Mouse (Mus musculus) midbrain, embryonic 13.5 days (tissue): ENCODE measurements at regions not wholly inside any gene's neighbourhood (a gene's known extent, or its start where the extent isn't known, plus 50 kb on each side); places are given as distances from the start of the nearest gene placed in this dataset.

Experiments used
- ATAC-seq: fragments of 200-750 bp; cut with Nextera tagmentation; 2 replicates; pipeline ENCODE4 v1.8.0; 2017; ENCODE audit warnings: mild to moderate bottlenecking, moderate TSS enrichment, moderate library complexity
- H3K27ac ChIP-seq: fragments of 300-500 bp; sonication (generic); 2 replicates; pipeline ENCODE4 v1.5.1; 2015; ENCODE audit warnings: inconsistent platforms, mild to moderate bottlenecking, moderate library complexity
- H3K27me3 ChIP-seq: fragments of 300-500 bp; sonication (generic); 2 replicates; pipeline ENCODE4 v1.6.1; 2015; ENCODE audit warnings: mild to moderate bottlenecking, inconsistent platforms
- H3K36me3 ChIP-seq: fragments of 300-500 bp; sonication (generic); 2 replicates; pipeline ENCODE4 v1.6.1; 2015; ENCODE audit warnings: mild to moderate bottlenecking, inconsistent platforms
- H3K4me1 ChIP-seq: fragments of 300-500 bp; sonication (generic); replicated peaks from 2 replicates; pipeline ENCODE4 v1.6.1; 2015; ENCODE audit warnings: inconsistent platforms
- H3K4me2 ChIP-seq: fragments of 300-500 bp; sonication (generic); replicated peaks from 2 replicates; pipeline ENCODE4 v1.6.1; 2015; ENCODE audit warnings: moderate library complexity, mild to moderate bottlenecking, inconsistent platforms
- H3K4me3 ChIP-seq: fragments of 300-500 bp; sonication (generic); replicated peaks from 2 replicates; pipeline ENCODE4 v1.5.1; 2015; ENCODE audit warnings: mild to moderate bottlenecking, inconsistent platforms
- H3K9ac ChIP-seq: fragments of 300-500 bp; sonication (generic); replicated peaks from 2 replicates; pipeline ENCODE4 v1.6.1; 2015; ENCODE audit warnings: mild to moderate bottlenecking, inconsistent platforms
- H3K9me3 ChIP-seq: fragments of 300-500 bp; sonication (generic); 2 replicates; pipeline ENCODE4 v1.6.1; 2016; ENCODE audit warnings: mild to moderate bottlenecking, inconsistent platforms
- WGBS: fragments of 180-500 bp; shearing (Covaris S2); methylation state at CpG from one replicate; pipeline ENCODE4 v1.1.7; 2015; 5-methylcytosine and 5-hydroxymethylcytosine counted together

DNA sequence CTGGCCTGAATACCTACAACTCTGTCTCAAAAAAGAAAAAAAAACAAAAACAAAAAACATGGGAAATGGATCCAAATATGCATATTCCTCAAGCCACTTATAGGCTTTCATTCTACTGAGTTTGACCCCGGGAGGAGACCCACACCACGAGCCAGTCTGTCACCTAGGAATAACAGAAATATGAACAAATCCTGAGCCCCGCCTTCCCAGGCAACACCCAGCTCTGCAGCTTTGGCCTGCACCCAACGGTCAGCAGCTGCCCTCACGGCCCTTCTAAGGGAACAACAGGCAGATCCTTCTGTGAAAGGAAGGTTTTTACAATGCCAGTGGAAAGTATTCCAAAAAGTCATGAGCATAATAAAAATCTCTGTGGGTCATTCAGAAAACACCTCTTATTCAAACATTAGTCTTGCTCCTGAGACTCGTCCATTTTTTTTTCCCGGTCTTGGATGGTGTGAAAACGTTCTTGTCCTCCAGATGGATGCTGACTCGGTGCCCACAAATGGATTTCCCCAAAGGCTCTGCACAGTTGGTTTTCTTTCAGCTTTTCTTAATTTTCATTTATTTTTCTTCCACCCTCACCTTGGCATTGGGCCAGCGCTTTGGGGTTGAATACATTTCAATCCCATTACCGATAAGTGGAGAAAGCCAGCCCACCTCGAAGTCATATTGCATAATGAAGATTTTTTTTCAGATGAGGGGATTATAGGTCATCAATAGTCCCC is 130.6 kb upstream of the Ptprt start:
- Histone ChIP-seq H3K36me3 (no peaks in the 10 kb centered on the region), H3K4me2 (peak overlapping the region; percentile 20; the same call in 1 of the 2 replicates), H3K9ac (no peak overlapping the region), H3K27ac (peak overlapping the region; percentile 65; the same call in 1 of the 2 replicates), H3K27me3 (no peaks in the 10 kb centered on the region), H3K9me3 (no peaks in the 10 kb centered on the region), H3K4me3 (no peak overlapping the region), H3K4me1 (peaks cover 13% of the 10 kb centered on the region)
- 48% methylated on average over 12 of the region's 12 CpGs for WGBS
- 0 out of 2 replicates have a peak, but pooled peaks have one; percentile 58 for ATAC-seq

DNA sequence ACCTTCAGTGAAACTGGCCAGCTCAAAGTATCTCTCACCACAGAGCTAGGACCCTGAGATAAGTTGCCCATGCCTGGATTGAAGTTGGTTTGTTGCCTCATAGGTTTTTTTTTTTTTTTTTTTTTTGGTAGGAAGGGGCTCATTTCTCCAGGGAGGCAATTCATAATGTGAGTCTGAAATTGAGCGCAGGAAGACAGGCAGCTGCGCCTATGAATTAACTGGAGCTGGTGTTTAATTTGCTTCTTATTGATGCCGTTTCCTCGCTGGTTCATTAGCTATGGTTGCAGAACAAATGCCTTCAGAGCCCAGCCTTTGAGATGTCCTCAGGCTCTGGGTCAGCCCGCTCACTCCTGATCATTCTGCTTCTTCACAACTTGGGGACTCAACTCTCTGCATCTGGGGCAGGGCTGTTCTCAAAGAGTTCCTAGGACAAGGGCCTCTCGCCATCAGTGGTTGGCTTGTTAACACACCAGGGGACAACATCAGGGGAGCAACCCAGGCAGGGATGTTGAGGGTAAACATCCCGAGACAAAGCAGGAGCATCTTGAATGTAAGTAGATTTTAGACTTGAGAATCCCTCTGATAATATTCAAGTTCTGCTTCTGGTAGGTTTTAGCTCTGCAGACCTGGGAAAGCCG is 123.3 kb upstream of the Ptprt start:
- Histone ChIP-seq H3K4me1 (peaks cover 13% of the 10 kb centered on the region), H3K9me3 (no peaks in the 10 kb centered on the region), H3K27ac (no peak overlapping the region), H3K4me3 (no peak overlapping the region), H3K36me3 (no peaks in the 10 kb centered on the region), H3K4me2 (no peak overlapping the region), H3K27me3 (no peaks in the 10 kb centered on the region), H3K9ac (no peak overlapping the region)
- WGBS: 67% methylated on average over 8 of the region's 8 CpGs
- ATAC-seq: 0 out of 2 replicates have a peak, but pooled peaks have one; percentile 30

DNA sequence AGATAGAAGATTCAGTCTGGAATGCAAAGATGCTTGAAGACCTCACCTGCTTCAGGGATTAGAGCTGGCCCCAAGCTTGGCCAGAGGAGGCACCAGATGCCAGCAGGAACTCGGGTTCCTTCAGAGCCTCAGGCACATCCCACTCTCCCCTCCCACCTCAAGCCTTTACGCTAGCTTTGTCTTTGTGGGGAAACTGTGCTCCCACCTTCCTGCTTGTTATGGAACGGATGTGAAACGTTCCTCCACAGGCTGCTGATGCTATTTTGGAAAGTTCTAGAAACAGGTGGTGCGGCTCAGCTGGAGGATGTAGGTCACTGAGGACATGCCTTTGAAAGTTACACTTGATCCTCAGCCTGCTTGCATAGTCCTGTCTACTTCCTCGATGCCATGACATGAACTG is 120.7 kb upstream of the Ptprt start:
- 83% methylated on average over 6 of the region's 6 CpGs for WGBS
- Histone ChIP-seq H3K27ac (no peak overlapping the region), H3K9me3 (no peaks in the 10 kb centered on the region), H3K4me1 (peaks cover 13% of the 10 kb centered on the region), H3K9ac (no peak overlapping the region), H3K27me3 (no peaks in the 10 kb centered on the region), H3K4me3 (no peak overlapping the region), H3K36me3 (no peaks in the 10 kb centered on the region), H3K4me2 (no peak overlapping the region)
- no peak for ATAC-seq

DNA sequence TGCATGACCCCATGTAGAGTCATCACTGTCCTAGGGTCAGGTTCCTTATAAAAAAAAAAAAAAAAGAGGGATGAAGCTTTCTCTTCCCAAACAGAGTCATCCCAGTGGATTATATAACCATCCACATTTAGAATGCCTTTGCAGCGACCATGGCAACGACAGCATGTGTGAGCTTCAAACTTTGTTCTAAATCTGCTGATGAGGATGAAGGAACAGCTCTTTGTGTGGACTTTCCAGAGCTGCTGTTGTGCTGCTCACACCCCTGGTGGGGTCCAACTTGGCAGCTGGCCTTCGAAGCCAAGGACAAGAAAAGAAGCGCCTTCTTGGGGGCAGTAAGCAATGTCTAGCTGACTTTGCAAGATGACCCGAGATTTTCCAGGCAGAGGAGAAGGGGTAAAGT is 115.6 kb upstream of the Ptprt start:
- ATAC-seq: no peak
- 78% methylated on average over 5 of the region's 5 CpGs for WGBS
- H3K9me3 ChIP-seq: no peaks in the 10 kb centered on the region
- no peak overlapping the region for H3K9ac ChIP-seq
- no peak overlapping the region for H3K4me2 ChIP-seq
- H3K27me3 ChIP-seq: no peaks in the 10 kb centered on the region
- H3K4me3 ChIP-seq: no peak overlapping the region
- H3K4me1 ChIP-seq: no peaks in the 10 kb centered on the region
- H3K27ac ChIP-seq: no peak overlapping the region
- no peaks in the 10 kb centered on the region for H3K36me3 ChIP-seq

DNA sequence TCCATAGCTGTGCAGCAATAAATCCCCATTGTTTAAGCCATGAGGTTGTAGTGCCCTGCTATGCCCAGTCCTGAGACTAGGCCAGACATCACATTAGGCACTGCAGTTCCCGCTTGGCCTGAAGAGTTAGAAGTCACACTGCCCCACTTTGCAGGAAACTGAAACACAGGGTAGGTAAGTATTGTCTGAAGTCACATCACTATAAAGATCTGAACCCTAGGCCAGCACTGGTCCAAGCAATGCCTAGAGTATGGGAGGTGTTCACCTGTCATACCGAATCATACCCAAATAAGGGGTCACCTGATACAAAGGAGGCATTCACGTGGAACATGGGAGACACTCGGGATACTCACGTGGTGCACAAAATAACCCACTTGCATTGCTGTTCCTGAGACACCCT is 111.6 kb upstream of the Ptprt start:
- Histone ChIP-seq H3K27me3 (no peaks in the 10 kb centered on the region), H3K36me3 (no peaks in the 10 kb centered on the region), H3K4me2 (no peak overlapping the region), H3K9me3 (no peaks in the 10 kb centered on the region), H3K27ac (no peak overlapping the region), H3K4me1 (no peaks in the 10 kb centered on the region), H3K9ac (no peak overlapping the region), H3K4me3 (no peak overlapping the region)
- ATAC-seq: no peak
- WGBS: 89% methylated on average over 5 of the region's 5 CpGs

DNA sequence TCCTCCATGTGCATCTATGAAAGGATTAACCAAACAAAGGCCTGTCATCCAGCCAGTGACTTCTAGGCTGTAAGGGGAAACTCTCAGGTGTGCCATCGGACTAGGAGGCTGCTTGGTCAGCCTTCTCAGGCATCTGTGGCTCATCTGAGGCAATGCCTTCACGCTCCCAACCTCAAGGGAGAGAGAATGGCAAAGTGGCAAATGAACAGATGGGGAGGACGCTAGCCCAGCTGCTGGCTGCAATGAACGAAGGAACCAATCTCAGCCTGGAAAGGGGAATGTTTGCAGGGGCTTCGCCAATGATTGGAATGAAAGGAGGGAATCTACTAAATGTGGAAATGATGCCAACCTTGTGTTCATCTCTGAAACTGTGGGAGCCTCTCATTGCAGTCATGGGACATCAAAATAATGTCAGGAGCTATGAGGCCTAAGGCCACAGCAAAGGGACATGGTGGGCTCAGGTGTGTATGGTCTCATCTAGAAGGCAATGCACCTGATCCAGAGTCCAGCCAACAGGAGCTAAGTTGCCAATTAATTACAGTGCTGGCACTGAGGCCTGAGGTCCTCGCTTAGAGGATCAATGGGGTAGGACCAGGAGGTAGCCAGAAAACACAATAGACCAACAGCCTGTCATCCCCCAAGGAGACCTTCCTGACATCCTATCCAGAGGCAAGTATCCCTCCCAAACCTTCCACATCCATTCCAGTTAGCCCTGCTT is 108.9 kb upstream of the Ptprt start:
- Histone ChIP-seq H3K27me3 (no peaks in the 10 kb centered on the region), H3K4me3 (no peak overlapping the region), H3K4me2 (no peak overlapping the region), H3K27ac (no peak overlapping the region), H3K36me3 (no peaks in the 10 kb centered on the region), H3K4me1 (no peaks in the 10 kb centered on the region), H3K9me3 (no peaks in the 10 kb centered on the region), H3K9ac (no peak overlapping the region)
- WGBS: 84% methylated on average over 6 of the region's 6 CpGs
- ATAC-seq: no peak

DNA sequence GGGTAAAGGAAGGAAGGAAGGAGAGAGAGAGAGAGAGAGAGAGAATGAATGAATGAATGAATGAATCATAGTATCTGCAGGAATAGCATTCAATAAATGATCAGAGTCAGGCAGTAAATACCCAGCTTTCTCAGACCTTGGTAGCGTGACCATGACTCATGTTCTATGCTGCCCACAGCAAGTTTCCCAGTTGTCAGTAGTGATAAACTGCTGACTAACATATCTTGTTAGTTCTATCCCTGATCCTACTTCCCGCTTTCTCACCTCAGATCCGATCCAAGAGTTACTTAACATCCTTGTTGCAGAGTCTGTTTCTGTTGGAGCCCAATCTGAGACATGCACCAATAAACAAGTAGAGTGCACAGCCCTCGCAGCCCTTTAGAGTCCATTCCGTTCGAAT is 103.1 kb upstream of the Ptprt start:
- Histone ChIP-seq H3K9me3 (no peaks in the 10 kb centered on the region), H3K27ac (no peak overlapping the region), H3K27me3 (no peaks in the 10 kb centered on the region), H3K36me3 (no peaks in the 10 kb centered on the region), H3K4me2 (no peak overlapping the region), H3K4me1 (no peaks in the 10 kb centered on the region), H3K9ac (no peak overlapping the region), H3K4me3 (no peak overlapping the region)
- ATAC-seq: no peak
- 90% methylated on average over 6 of the region's 6 CpGs for WGBS

DNA sequence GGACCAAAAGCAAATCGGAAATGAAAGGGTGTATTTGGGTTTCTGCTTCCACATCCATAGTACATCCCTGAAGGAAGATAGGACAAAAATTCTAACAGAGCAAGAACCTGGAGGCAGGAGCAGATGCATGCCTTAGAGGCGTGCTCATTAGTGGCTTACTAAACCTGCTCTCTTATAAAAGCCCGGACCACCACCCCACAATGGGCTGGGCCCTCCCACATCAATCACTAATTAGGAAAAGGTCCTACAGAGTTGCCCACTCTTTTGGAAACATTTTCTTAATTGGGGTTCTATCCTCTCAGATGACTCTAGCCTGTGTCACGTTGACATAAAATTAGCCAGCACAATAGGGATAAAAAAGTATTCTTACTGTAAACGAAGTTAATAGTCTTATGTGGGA is 79.6 kb upstream of the Ptprt start:
- no peak overlapping the region for H3K27ac ChIP-seq
- no peaks in the 10 kb centered on the region for H3K27me3 ChIP-seq
- WGBS: 72% methylated on average over 5 of the region's 5 CpGs
- no peaks in the 10 kb centered on the region for H3K9me3 ChIP-seq
- H3K4me2 ChIP-seq: no peak overlapping the region
- no peak for ATAC-seq
- H3K36me3 ChIP-seq: no peaks in the 10 kb centered on the region
- no peaks in the 10 kb centered on the region for H3K4me1 ChIP-seq
- H3K4me3 ChIP-seq: no peak overlapping the region
- H3K9ac ChIP-seq: no peak overlapping the region

DNA sequence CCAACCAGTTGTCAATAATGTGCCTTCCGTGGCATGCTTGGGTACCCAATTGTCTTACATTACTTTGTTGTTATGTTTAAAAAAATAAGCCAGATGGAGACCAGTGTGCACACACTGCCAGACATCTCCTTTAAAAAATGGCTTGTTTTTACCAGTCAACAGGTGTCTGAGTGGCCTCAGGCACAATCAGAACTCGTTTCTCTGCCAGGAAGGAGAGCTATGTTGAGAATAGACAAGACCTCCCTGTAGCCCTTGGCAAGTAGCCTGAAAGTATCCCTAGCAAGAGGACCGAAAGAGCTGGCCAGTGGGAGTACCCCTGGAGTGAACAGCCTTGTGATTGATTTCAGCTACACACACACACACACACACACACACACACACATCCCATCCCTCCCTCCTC is 74.8 kb upstream of the Ptprt start:
- no peaks in the 10 kb centered on the region for H3K9me3 ChIP-seq
- no peak overlapping the region for H3K4me3 ChIP-seq
- H3K4me2 ChIP-seq: no peak overlapping the region
- no peak for ATAC-seq
- H3K27me3 ChIP-seq: no peaks in the 10 kb centered on the region
- no peaks in the 10 kb centered on the region for H3K4me1 ChIP-seq
- no peak overlapping the region for H3K9ac ChIP-seq
- WGBS: 75% methylated on average over 3 of the region's 3 CpGs
- no peaks in the 10 kb centered on the region for H3K36me3 ChIP-seq
- H3K27ac ChIP-seq: no peak overlapping the region

DNA sequence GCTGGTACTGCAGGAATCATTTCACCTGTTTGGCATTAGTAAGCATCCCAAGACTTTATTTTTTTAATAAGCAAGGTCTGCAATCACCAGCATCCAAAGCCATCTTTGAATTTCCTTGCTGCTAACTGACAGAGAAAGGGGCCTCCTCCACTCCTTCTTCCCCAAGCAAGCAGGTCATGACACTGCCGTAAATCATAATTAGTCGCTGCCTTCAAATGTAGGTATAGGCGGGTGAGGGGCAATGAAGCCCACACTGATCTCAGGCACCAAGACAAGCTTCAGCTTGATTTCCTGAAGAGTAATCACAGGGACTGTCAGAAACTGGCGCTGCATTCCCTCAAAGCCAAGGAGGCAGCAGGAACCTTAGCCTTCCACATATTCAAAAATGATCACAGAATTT is 73.3 kb upstream of the Ptprt start:
- 94% methylated on average over 4 of the region's 4 CpGs for WGBS
- Histone ChIP-seq H3K9me3 (no peaks in the 10 kb centered on the region), H3K27me3 (no peaks in the 10 kb centered on the region), H3K4me3 (no peak overlapping the region), H3K4me2 (no peak overlapping the region), H3K4me1 (no peaks in the 10 kb centered on the region), H3K27ac (no peak overlapping the region), H3K9ac (no peak overlapping the region), H3K36me3 (no peaks in the 10 kb centered on the region)
- ATAC-seq: no peak

GRCm38 (mm10) chr2:162720016-162720415 is 59.1 kb upstream of the Ptprt start:
- H3K9me3 ChIP-seq: no peaks in the 10 kb centered on the region
- no peaks in the 10 kb centered on the region for H3K4me1 ChIP-seq
- no peak overlapping the region for H3K9ac ChIP-seq
- no peak overlapping the region for H3K4me2 ChIP-seq
- H3K4me3 ChIP-seq: no peak overlapping the region
- WGBS: 76% methylated on average over 3 of the region's 3 CpGs
- no peak overlapping the region for H3K27ac ChIP-seq
- no peak for ATAC-seq
- H3K27me3 ChIP-seq: no peaks in the 10 kb centered on the region
- no peaks in the 10 kb centered on the region for H3K36me3 ChIP-seq

DNA sequence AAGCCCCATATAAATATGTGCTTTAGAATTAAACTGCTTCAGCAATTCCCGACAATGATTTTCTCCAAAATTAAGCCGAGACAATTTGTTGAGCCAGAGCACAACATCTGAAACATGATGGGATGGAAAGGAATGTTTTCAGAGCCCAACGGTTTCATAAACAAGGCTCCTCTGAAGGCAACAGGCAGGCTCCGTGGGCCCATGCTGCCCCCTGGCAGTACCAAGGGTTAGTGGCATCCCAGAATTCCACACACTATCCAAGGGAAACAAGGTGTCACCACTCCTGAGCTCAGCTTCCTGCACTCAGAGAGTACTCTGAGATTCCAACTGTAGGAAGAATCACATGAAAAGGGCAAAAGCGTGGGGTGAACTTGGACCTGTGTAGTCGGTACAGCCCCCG is 57.5 kb upstream of the Ptprt start:
- no peaks in the 10 kb centered on the region for H3K36me3 ChIP-seq
- no peaks in the 10 kb centered on the region for H3K9me3 ChIP-seq
- H3K4me1 ChIP-seq: no peaks in the 10 kb centered on the region
- H3K4me2 ChIP-seq: no peak overlapping the region
- no peak for ATAC-seq
- 83% methylated on average over 7 of the region's 7 CpGs for WGBS
- H3K9ac ChIP-seq: no peak overlapping the region
- no peak overlapping the region for H3K4me3 ChIP-seq
- H3K27ac ChIP-seq: no peak overlapping the region
- no peaks in the 10 kb centered on the region for H3K27me3 ChIP-seq
